Mouse (Mus musculus): ENCODE measurements around the gene Clcn6.
A peak's percentile ranks its signal among the peaks of the same experiment; 100 is the strongest.

The Clcn6 gene

DNA sequence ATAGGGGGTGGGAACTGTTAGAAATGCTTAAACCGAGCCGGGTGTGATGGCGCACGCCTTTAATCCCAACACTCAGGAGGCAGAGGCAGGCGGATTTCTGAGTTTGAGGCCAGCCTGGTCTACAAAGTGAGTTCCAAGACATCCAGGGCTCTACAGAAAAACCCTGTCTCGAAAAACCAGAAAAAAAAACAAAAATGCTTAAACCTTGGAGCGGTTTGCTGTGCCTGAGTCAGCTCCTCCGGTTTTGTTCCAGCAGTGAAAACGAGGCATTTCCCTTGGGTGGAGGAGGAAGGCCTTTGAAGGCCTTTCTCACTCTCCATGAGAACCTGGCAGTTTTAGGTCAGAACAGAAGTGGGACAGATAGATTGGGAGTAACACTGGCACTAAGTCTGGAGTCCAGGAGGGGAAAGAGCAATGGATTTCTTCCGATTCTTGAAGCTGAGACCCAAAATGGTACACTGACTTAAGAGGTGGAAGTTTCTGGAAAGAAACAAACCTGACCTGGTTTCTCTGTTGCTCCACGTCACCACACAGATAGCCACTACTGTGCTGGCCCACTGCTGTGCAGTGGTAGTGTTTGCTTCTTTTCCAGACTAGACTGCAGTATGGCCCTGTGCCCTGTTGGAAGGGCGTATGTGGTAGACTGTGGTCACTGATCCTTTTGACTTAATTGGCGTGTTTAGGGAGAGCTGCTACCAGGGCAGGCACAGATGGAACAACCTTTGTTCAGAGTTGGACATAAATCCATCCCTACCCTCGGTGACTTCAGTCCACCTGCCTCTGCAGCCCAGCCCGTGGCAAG is 1.6 kb upstream of the Clcn6 start:
- DNase-seq, result no peak

DNA sequence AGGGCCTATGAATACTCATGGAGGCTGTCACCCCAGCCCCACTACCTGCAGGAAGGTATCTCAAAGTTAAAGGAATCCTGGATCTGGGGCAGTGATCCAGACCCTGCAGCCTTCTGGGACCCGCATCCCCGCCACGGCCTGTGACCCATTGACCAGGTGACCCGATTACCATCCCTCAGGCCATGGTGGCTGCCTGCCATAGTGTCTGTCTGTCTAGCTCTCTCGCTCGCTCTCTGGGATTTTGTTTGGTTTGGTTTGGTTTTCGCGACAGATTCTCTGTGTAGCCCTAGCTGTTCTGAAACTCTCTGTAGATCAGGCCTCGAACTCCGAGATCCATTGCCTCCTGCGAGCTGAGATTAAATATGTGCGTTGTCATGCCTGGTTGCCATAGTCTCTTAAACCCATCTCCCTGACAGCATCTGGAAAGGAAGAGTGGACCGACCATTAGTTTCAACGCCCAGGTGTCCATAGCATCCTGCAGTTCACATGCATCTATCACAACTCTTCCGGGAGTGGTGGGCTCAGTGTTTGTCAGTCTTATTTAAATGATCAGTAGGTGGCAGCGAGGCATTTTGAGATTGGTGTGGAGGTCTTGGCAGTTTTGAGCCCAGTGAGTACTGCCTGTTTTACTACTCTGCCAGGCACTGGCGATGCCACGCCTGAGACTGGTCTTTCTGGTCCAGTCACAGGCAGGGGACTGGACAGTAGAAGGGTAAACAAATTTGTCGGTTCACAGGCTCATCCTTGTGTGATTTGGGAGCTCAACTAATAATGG is 820 bp upstream of the Clcn6 start:
- no peak for DNase-seq

DNA sequence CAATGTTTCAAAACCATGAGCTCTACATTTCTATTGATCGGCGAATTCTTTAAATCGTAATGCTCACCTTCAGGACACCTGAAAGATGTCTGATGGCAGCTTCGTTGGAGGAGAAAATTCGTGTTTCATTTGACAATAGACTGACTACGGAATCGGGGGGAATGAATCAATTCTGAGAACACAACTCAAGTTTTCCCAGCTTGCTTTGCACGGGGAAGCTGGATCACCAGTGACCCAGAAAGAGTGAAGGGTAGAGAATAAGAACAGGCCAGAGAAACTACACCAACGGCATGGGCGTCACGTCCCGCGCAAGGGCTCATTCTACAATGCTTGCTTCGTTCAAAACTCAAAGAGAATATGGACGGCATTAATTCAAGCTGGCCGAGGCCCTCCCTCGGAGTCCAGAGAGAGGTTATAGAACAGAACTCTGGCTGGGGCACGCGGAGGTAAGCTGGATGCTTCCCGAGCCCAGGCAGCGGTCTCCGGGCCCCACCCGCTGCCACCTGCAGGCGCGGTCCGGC is 482 bp downstream of the Clcn6 start:
- no peak for DNase-seq

DNA sequence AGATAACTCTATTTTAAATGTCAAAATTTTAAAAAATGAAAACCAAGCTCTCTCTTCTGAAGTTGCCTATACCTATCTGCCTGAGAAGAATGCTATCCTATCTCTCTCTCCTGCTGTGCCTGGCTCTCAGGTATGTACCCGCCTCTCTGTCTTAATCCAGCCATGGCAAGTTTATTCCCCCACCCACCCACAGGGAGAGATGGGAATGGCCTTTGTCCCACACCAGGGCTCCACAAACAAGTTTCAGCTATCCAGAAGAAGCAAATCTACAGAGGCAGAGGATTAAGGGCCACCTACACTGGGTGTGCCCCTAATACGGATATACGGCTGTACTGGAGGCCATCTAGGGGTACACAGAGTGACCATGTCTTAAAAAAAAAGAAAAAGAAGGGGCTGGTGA is 3.2 kb downstream of the Clcn6 start:
- DNase-seq, result no peak

DNA sequence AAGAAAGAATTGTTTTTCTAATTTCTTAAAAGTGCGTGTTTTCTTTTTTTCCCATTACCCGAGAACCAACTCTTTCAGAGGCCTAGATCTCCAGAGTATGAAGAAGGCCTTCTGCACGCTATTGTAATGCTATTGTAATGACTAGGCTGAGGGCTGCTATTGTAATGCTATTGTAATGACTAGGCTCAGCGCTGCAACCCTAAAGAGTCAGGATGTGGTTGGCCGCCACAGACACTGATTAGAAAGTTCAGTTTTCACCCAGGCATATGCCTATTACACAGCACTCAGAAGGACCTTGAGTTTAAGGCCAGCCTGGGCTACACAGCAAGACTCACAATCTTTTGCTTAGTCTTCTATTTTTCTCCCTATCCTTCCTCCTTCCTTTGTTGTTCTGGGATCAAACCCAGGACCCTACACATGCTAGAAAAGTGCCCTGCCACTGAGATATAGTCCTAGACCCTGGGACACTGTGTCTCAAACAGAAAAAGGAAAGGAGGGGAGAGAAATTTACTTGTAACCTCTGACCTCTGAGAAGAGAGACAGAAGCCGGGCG is 4.7 kb downstream of the Clcn6 start:
- no peak for DNase-seq

DNA sequence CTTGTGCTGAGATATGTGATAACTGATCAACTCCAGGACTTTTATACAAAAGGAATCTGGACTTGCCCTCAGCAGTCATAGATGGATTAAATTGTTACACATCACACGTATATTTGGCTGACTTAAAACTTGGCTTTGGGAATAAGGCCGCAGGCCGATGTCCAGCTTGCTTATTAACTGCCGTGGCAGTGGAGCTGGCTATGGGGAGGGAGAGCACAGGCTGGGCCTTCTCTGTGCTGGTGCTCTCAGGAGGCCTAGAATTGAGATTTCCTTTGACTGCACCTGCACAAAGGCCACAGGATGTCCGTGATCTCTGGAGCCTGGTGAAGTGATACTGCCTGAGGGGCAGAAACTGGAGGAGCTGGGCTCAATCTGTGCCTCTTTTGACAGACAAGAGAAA is 8.1 kb downstream of the Clcn6 start:
- DNase-seq, result no peak

DNA sequence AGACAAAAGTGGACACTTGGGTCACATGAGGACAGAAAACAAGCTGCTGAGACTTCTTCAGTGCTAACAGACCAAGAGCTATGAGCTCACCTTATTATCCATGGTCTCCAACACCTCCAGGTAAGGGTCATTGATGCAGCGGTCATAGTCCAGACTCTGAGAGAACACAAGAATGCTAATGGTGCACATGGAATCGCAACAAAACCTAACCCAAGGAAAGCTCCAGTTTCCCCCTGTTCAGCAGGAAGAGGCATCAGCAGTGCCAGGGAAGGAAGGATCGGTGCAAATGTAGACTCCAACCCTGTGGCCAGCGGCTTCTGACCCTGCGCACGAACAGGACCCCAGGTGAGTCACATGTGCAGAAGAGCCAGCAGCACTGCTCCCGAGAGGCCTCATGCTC is 9.3 kb downstream of the Clcn6 start:
- no peak for DNase-seq

DNA sequence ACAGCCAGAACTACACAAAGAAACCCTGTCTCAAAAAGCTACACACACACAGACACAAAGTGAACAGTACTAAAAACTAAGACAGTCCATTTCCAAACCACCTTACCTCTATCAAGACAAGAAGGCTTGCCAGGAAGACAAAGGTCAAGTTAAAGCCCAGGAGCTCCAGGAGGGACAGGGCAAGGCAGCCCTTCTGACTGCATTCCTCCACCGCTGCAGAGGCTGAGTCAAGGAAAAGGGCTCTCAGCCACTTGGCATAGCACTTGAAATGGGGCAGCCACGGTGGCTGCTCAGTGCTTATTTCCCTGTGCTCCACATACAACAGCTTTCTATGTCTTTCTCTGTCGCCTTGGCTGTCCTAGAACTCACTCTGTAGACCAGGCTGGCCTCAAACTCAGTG is 14.6 kb downstream of the Clcn6 start:
- DNase-seq, result no peak

DNA sequence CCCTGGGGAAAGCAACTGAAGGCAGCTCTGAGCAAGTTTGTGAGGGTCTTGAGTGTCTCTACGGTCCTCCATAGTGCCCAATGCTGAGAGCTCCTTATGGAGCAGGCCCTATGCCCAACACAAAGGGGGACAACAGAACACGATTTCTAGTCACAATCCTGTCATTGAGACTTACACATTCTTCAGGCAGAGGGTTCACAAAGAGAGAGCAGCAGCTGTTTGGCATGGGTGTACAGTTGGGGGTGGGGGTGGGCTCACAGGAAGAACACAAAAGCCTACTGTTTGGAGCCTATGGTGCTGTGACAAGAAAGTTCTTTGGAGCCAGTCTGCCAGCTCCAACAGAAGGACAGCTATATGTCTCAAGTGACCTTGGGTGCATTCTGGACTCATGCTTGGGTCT is 20.2 kb downstream of the Clcn6 start:
- no peak for DNase-seq

DNA sequence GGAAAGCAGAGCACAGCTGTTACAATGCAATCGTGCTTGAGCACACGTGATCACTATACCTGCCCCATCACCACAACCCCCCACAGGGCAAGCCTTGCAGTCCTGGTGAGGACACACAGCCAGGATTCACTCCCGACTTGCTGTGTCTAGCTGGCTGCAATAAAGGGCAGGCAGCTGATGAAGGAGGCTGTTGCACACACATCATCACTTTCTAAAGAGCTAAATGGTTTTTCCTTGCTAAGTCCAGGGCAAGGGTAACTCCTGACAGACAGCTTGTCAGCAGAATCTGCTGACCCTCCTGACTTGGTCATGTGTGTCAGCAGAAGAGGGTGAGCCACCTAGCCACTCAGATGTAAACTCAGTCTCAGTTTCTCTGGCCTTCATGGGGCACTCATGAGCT is 21.6 kb downstream of the Clcn6 start:
- DNase-seq, result no peak

DNA sequence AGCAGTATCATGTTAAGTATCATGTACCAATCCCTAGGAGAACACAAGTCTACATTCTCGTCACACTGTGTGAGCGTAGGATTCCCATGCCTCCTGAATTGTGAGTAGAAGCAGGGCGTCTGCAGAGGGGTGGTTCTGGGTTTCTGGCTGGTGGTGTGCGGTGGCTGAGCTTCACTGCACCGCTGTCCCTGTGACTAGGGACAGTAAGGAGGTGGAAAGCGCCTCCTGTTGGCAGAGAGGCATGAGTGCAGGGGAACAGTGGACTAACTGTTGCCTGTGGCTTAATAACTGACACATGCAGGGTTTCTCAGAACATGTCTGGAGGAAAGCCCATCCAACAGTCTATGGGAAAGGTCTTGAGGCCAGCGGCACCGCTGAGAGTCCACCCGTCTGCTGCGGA is 23.2 kb downstream of the Clcn6 start:
- DNase-seq, result no peak

DNA sequence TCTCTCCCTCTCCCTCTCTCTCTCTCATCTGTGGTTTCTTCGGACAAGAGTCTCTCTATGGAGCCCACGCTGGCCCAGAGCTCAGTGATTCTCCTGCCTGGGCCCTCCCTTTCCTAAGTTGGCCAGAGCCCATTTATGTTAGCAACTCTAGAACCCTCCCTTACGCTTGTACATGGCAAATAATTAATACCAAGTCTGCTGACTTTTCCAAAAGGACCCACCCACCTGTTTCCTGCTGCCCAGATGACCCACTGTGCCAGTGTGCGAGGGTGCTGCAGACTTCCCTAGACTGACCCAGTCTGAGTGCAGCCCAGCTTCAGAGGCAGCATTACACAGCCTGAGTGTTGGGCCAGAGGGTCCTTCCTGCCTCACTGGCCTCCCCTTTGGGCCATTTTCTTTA is 26.4 kb downstream of the Clcn6 start:
- no peak for DNase-seq

DNA sequence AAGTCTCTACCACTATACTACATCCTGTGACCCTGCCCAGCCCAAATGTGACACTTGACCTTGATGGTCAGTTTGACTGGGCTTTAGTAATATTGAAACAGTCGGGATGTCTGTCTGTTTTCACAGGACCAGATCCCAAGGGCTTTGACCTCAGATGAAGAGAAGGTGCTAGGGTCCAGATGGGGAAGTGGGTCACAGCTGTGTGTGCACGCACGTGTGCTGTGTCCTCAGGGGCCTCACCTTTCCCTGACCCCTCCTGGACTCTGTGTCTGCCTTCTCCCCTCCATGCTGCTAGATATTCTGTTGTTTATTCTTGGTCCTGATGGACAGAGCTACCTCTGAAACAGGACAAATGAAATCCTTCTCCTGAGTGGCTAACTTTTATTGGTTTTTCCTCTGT is 27.3 kb downstream of the Clcn6 start:
- no peak for DNase-seq

DNA sequence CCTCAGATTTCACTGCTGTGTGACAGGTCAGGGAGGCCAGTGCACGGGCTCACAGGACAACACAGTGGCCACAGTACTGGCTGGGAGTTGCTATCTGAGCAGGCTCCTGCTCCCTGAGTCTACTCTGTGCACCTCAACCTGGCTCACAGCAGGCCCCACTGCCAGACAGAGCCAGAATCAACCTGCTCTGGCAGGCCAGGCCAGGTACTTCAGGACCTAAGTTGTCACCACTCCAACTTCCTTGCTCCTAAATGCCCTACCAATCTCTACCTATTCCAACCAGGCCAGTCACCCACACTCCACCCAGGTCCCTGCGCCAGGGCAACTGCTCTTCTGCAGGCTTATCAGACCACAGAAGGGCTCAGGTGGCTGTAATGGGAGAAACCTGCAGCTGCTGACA is 29.0 kb downstream of the Clcn6 start:
- no peak for DNase-seq

DNA sequence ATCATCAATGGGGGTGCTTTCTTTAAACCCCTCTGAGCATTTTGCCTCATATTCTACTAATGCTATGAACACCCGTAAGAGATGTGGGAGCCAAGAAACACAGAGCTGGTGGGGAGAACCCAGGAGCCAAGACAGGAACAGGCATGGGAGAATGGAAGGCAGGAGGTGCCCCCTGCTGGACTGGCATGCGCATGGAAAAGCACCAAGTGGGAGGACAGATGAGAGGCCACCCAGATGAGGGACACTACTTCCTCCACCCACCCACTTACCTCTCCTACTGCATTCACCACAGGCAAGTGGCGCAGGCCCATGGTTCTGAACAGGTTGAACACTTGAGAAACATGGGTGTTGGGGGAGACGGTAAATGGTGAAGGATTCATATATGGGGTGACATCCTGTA is 30.2 kb downstream of the Clcn6 start:
- peak; percentile 72 for DNase-seq

DNA sequence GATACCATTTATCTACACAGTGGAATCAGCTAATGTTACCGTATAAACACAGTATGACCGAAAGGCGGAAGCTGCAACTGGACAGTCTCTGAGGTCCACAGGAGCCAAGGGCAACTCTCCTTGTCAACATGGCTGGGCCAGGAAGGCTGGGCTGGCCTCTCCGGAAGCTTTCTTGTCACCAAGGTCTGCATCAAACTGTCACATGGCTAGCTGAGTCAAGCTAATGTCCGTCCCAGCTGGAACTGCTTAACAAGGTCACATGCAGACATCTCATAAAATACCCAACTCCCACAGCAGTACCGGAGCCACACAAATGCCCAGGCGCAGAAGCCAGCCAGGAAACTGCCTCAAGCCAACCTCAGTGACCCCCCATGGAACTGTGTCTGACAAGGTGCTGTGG is 34.3 kb downstream of the Clcn6 start:
- no peak for DNase-seq

DNA sequence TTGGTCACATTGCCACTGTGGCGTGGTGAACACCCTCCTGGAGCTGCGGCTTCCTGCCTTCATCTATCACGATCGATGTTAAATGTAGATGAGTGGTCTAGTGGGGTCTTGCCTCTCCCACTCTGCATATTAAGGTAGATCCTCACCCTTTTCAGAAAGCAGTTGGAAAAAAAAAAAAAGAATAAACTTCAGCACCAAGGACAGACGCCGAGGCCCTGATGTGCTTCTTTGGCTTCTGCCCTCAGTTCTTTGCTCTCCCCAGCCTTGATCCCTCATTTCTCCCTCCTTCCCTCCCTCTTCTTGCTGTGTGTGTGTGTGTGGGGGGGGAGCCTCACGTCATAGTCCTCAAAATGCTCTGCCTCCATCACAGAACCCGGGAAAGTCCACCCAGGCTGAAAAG is 36.8 kb downstream of the Clcn6 start:
- DNase-seq, result no peak

DNA sequence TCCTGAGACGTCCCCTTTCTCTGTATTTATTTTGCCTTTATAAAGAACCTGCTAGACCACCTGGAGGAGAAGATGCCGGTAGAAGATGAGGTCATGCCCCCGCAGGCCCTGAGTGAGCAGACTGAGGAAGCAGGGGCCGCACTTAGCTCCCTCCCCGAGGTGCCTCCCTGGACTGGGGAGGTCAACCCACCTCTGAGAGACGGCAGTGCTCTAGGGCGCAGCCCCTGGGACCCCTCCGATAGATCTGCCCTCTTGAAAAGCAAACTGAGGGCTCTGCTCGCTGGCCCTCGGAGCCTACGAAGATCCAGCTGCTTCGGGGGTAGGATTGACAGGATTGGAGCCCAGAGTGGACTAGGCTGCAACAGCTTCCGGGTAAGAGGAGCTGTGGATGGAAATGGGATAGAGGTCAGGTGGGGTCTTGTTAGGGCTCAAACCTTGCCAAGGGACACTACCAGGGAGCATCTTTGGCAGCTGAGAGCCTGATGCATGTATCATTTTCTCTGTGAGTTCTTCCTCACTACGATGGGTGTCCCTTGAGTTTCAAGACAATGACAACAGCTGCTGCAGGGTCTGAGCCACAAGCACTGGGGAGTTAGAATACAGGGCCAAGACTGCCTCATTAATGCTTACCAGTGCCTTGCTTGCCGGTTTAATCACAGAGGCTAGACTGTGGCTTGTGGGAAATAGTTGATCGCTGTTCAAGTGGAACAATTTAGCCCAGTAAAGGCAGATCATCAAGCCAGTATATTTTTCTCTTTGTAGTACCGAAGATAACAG is 37.4 kb downstream of the Clcn6 start:
- DNase-seq, result no peak

DNA sequence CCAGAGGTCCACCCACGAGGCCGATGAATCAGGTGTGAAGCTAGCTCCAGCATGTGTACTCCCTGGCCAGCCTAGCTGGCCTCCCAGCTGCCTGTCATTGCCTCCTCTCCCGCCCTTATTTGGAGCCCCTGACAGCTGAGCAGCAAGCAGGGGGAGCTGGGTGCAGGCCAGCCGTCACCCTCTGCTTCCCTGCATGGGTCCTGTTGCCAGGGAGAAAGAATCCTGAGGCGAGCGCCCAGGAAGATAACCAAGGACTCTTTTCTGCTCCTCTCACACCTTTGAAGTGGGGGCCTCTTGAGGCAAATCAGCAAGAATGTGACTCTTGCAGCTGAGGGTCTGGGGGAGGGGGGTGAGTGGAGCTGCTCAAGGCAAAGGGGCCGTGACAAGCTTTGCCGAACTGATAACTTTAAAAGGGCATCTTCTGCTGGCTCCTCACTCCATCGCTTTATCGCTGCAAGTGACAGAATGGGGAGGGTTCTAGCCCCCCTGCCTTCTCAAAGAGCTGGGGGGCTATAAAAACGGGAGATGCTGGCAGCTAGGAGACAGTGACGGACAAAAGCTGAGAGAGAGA is 38.3 kb downstream of the Clcn6 start, which contains the start of gene Nppa:
Gene Nppa (plus strand): TSS at position 521 of the 571 bp plus-strand sequence.
- DNase-seq, result peak; percentile 44

DNA sequence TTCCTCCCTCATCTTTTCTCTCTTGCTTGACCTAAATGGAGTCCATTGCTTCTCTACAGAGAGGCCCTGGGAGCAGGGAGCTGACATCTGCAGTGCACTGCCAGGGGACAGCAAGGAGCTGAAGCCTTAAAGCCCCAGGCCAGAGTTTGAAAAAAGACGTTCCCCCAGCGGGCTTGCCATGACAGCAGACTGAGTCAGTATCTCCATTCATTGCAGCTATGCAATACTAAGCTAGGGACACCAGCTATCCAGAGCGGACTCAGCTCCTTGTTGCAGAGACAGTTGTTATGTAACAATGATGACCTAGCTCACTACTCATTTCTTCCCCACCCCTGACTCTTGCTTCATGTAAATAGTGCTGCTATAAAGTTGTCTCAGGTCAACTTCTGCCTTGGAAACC is 43.3 kb downstream of the Clcn6 start:
- DNase-seq, result no peak

DNA sequence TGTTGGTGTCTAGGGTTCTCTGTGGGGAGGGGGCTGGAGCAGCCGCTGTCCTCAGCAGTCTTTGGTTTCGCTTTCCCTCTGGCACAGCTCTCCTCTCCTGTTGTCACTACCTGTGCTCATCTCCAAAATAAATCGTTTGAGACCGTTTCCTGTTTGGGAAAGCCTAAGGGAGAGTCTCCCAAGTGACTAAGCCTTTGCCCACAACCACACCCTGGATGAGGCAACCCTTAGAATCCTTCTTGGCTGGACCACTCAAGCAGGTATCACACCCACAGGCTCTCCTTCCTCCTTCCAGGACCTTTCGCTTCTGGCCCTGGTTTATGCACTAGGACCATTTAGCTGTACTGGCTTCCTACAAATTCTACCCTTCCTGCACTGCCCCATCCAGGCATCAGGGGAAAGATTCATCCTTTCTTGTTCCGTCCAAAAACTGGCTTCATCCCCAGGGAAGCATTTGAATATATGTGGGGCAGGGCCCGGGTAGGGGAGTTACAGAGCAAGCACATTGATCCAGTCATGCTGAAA is 45.0 kb downstream of the Clcn6 start:
- DNase-seq, result no peak
